Mouse (Mus musculus) cerebellum, adult 9-11 months (tissue): ENCODE measurements around the gene Tmem220.

Experiments used
- DNase-seq: peaks from one replicate; pipeline ENCODE4 v3.0.0; 2022

Gene Tmem220

DNA sequence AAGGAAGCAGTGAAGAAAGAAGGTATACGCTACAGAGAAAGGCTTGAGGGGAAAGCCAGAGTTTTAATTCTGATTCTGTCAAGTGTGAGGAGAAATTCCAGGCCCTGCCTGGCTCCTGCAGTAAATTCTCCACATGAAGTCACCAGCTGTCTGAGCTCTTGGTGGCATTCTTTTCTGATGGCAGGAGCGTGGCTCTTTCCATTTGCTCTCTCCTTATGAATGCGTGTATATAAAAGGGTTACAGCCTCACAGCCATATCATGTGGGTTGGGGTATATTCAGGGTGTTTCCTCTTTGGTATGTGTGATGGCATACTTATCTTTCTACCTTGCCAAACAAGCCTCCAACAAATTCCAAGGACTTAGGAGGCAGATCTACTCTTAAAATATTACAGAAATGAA, 37.8 kb downstream of the Tmem220 start:
- DNase-seq, result no peak

DNA sequence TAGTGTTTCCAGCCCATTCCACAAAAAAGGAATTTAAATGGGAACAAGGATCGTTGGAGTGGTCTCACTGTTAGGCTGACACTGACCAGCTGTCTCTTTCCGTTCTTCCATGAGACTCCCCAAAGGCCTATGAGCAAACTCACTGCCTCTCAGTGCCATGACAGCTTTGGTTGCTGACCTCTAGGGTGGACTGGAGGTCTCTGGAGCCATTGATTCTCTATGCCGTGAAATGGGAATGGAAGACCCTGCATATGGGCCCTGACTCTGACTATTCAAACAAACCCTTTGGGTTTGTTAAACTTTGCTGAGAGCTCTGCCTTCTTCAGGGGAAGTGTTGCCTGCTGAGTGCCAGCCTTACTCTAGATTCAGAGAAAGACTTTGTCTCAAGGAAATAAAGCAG, 42.8 kb downstream of the Tmem220 start:
- DNase-seq, result no peak

DNA sequence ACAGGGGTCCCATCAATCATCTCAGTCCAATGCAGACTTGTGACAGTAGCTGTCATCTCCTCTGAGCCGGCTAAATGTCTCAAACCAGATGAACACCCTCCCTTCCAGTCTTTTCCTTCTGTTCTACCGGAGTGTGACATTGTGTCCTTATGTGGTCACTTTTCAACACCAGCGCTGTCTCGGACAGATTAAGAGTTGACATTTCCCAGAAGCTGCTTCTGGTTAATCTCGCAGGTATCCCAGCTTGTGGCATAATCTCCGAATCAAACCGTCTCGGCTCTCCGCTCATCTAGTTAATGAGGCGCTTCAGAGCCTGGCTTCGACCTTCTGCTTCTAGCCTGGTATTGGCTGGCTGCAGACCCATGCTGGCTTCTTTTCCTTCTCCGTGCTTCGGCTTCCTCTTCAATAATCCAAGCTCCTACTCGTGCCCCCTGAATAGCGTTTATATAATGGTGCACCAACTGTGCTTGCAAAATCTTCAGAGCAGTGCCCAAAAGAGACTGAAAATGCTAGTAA, 47.7 kb downstream of the Tmem220 start:
- no peak for DNase-seq

DNA sequence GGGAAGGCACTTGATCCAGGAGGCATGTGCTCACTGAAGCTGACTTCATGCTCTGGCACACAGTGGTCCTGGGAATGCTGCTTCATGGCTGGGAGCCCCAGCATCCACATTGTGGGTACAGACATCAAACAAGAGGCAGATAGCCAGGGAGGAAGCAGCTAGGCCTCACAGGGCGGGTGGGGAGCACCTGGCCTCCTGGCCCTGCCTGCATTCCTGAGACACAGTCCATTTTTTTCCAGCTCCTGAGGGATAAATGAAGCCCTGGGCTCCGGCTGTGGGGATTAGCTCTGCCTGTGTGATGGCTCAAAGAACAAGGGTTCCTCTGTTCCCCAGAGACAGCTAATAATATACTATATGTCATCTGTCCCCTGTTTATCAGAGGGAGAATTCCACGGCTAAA, 50.1 kb downstream of the Tmem220 start:
- DNase-seq, result no peak

DNA sequence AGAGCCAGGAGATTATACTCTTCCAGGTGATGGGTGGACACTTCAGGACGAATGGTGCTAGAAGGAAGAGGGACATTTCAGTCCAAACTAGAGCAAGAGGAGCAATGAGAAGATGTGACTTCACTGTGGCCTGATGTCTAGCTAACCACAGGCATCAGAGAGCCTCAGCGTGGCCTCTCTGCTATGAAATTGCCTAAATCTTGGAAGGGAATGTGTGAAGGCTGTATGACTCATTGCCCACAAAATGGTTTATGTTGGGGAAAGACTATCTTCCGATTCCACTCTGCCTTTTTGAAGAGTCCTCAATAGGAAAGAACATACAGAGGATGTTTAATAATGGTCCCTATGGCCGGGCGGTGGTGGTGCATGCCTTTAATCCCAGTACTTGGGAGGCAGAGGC, 51.8 kb downstream of the Tmem220 start:
- DNase-seq, result no peak

DNA sequence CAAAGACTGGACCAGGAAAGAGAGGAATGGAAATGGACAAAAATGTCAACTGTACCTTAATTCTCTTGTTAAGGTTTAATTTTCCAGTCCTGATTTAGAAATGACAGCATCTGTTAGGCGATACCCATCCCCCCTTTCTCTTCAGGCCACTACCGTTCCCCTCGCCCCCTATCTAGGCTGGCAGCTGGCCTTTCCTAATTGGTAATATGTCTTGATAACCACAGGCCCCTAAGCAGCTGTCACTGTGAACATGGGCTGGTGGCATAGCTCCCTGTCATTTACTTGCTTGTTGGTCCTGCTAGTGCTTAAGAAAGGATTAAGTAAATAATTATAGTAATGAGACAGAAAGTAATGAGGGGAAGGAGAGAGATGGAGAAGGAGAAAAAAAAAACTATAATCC, 52.5 kb downstream of the Tmem220 start:
- no peak for DNase-seq

DNA sequence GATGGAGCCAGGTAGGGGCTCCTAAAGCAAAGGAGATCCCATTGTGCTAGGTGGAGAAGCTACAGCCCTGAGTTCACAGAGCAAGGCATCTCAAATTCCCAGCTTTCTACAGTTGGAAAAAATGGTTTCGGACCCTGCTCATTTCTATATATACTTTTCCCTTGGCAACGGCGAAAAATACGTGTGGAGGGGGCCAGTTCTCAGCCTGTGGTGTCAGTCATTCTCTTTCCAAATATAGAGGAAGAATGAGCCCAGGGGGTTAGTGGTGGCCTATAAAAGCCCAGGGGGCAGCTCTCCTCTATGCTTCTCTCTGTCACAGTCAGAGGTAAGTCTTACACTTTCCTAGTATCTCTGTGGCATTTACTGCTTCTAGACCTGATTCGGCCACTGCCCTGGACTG, 53.0 kb downstream of the Tmem220 start, which contains the start of gene Myh3:
TSS of gene Myh3 (plus strand) at position 301 of the 400 bp plus-strand sequence.
- DNase-seq, result no peak

DNA sequence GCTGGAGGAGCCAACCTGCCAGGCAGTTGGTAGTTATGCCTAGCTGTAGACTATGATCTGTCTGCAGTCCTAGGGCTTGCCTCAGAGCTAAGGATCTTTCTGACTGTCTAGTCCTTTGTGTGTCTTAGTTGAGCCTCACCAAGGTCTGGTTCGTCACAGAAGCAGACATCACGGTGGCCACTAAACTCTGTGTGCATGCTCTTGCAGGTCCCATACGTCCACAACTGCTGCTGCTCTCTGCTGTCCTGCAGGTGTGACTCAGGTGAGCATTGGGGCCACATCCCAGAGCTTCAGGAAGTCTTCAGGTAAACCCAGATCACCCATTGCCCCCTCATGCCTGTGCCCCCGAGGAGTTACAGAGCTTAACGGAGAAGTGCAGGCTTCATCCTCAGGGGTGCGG, 53.9 kb downstream of the Tmem220 start:
- no peak for DNase-seq

DNA sequence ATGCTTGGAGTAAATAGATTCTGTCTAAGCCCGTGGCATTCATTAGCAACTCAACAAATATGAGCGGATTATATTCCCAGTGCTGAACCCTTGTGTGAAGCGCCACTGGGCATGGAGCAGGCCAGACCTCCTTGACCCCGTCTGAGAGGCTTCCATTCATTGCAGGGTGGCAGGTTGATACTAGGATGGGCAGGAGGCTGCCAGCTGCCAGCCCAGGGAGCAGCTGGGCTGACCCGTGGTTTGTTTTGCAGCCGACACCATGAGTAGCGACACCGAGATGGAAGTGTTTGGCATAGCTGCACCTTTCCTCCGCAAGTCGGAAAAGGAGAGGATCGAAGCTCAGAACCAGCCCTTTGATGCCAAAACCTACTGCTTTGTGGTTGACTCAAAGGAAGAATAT, 54.8 kb downstream of the Tmem220 start:
- DNase-seq, result no peak

DNA sequence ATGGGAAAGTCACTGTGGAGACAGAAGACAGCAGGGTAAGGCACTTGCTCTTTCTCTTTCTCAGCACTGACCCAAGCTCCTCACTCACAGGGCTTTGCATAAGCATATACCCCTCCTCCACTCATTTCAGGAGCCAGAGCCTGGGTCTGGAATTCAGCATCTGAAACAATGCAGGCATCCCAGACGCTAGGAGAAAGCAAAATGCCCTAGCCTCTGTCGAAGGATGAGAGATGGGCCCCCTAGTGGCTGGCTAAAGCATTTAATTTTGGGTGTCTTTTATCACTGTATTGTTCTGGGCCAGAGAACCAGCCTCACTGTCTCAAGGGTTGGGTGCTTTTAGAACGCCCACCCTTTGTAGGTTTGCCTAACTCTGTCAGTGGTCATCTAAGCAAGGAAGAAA, 55.2 kb downstream of the Tmem220 start:
- peak; percentile 52 for DNase-seq

DNA sequence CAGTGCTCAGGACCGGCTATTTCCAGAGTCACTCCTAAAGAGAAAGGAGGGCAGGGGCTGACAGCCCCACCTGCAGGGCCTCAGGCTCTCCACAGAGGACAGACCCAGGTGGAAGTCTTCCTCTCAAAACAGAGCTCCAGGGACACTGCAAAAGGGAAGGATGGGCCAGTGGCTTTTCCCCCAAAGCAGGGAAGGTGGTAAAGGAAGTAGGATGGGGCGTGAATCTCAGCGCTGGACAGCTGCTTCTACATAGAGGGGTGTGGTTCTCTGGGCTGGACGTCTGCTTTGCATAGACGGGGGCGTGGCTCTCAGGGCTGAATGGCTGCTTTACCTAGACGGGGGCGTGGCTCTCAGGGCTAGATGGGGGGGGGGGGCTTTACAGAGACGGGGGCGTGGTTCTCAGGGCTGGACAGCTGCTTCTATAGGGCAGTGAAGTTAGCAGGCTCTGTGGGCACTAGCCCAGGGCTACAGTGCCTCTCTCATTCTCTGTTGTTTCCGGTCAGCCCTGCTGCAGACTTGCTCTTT, 56.2 kb downstream of the Tmem220 start:
- no peak for DNase-seq

DNA sequence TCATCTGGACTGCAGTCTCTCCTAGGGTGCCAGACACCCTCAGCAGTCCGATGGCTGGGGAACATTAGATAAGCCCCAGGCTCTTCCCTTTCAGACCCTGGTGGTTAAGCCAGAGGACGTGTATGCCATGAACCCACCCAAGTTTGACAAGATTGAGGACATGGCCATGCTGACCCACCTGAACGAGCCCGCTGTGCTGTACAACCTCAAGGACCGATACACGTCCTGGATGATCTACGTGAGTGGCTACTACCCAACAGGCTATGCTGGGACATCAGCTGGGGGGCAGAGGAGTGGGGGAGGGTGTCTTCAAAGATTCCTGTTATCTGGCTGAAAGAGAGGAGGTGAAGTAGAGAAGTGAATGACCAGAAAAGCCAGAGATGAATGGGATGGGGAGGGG, 57.2 kb downstream of the Tmem220 start:
- no peak for DNase-seq

DNA sequence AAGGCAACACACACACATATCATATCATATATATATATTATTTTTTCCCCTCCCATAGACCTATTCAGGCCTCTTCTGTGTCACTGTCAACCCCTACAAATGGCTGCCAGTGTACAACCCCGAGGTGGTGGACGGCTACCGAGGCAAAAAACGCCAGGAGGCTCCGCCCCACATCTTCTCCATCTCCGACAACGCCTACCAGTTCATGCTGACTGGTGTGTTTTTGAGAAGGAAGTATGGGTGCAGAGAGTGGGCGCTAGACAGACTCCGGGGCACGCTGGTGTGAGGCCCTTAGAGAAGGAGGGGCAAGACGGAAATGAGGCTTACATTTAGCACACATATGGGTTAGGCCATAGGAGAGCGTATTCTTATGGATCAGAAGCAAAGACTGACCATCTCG, 57.8 kb downstream of the Tmem220 start:
- DNase-seq, result no peak

DNA sequence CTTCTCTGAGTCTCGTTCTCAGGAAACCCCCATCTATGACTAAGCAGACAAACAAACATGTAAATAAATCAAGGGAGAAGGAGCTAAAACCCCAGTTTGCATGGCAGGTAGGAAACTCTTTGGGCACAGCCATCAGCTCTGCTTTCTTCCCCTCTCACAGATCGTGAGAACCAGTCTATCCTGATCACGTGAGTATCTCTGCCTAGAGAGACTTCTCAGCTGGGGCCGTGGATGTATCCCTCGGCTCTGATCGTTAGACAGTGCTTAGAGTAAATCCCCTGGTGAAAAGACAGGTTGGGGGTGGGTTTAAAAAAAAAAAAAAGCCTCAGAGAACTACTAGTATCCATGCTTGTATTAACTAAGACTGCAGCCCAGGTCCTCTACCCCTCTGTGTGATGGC, 58.3 kb downstream of the Tmem220 start:
- no peak for DNase-seq

DNA sequence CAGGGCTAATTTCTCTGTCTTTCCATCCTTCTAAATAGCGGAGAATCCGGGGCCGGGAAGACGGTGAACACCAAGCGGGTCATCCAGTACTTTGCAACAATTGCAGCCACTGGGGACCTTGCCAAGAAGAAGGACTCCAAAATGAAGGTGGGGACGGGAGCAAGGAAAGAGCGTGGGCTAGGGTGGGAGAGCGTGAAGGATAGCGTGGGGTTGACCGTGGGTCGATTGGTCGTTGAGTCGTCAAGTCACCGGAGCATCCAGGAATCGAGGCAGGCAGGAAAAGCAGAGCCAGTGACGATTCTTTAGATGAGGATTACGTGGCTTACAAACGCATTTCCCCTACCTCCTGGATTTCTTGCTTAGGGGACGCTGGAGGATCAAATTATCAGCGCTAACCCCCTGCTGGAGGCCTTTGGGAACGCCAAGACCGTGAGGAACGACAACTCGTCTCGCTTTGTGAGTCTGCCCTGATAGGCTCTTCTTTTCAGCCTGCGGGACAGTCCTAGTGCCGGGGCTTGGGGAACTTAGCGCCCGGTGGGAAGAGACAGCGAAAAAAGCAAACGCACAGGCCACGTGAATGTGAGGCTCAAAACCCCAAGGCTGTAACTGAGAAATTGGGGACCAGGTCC, 58.9 kb downstream of the Tmem220 start:
- DNase-seq, result no peak
